Mouse (Mus musculus) adrenal gland, adult 2 months (tissue): ENCODE results near the gene Saal1. TPM values are rescaled to one million over a fixed set of nuclear protein-coding genes. Genes with fewer than 3 reads are reported as not detected.

ENCODE experiments used
- polyA plus RNA-seq: library from polyadenylated mRNA; depleted of rRNA; stranded (reverse); fragments of >200 nt; gene quantifications from 2 replicates; pipeline ENCODE4 v1.2.3, GENCODE M21; 2012; rRNA removed
- total RNA-seq, 2 experiments: library from RNA; stranded (reverse); gene quantifications; 2 replicates each; pipeline ENCODE4 v1.2.3; 2021

Gene Saal1
- total and polyA plus RNA-seq, 3 experiments: 4.0 to 8.4 (median 5.7) TPM

Other genes starting within 250 kb of the Saal1 start
- gene Sergef, start 70.9 kb downstream of the Saal1 start, total RNA-seq: 10 to 100 TPM; 18.4 to 28.4 TPM
- 17.4 and 19.2 TPM in 2 replicates for gene Sergef, start 70.9 kb downstream of the Saal1 start, polyA plus RNA-seq
- not detected for gene Tph1, start 38.1 kb downstream of the Saal1 start, total RNA-seq
- gene Tph1, start 38.1 kb downstream of the Saal1 start, polyA plus RNA-seq: not detected in 2 replicates
- gene Saa3, start 5.0 kb upstream of the Saal1 start, total RNA-seq: 1 to 10 TPM; 1.0 to 8.9 TPM
- gene Saa3, start 5.0 kb upstream of the Saal1 start, polyA plus RNA-seq: 0.33 TPM in 1 of 2 replicates, not detected in the other
- under 1 TPM in 1 of 2 experiments, not detected in 1; 0.43 TPM for gene Saa4, start 21.9 kb upstream of the Saal1 start, total RNA-seq
- gene Saa4, start 21.9 kb upstream of the Saal1 start, polyA plus RNA-seq: not detected in 2 replicates
- not detected for gene Saa1, start 32.3 kb upstream of the Saal1 start, total RNA-seq
- not detected in 2 replicates for gene Saa1, start 32.3 kb upstream of the Saal1 start, polyA plus RNA-seq
- not detected for gene Saa2, start 41.1 kb upstream of the Saal1 start, total RNA-seq
- gene Saa2, start 41.1 kb upstream of the Saal1 start, polyA plus RNA-seq: not detected in 2 replicates
- 10 to 100 TPM; 20.1 to 23.9 TPM for gene Hps5, start 85.4 kb upstream of the Saal1 start, total RNA-seq
- 11.2 and 11.3 TPM in 2 replicates for gene Hps5, start 85.4 kb upstream of the Saal1 start, polyA plus RNA-seq
- gene Gtf2h1, start 85.4 kb upstream of the Saal1 start, total RNA-seq: 10 to 100 TPM; 30.4 to 46.7 TPM
- gene Gtf2h1, start 85.4 kb upstream of the Saal1 start, polyA plus RNA-seq: 4.9 and 8.5 TPM in 2 replicates
- 100 to 1,000 TPM; 381 to 429 TPM for gene Ldha, start 130.8 kb upstream of the Saal1 start, total RNA-seq
- 178 and 230 TPM in 2 replicates for gene Ldha, start 130.8 kb upstream of the Saal1 start, polyA plus RNA-seq
- gene Ldhc, start 150.5 kb upstream of the Saal1 start, total RNA-seq: not detected
- gene Ldhc, start 150.5 kb upstream of the Saal1 start, polyA plus RNA-seq: not detected in 2 replicates
- gene Tsg101, start 209.3 kb upstream of the Saal1 start, total RNA-seq: 10 to 100 TPM; 72.3 to 88.8 TPM
- 78.2 and 127 TPM in 2 replicates for gene Tsg101, start 209.3 kb upstream of the Saal1 start, polyA plus RNA-seq
- 10 to 100 TPM; 18.0 to 26.4 TPM for gene Uevld, start 247.8 kb upstream of the Saal1 start, total RNA-seq
- gene Uevld, start 247.8 kb upstream of the Saal1 start, polyA plus RNA-seq: 1.3 TPM in 2 replicates